Mouse (Mus musculus) limb, embryonic 14.5 days (tissue): ENCODE results near the gene Zfp142. TPM values are rescaled to one million over a fixed set of nuclear protein-coding genes. Genes with fewer than 3 reads are reported as not detected.

Experiments used
- ATAC-seq: fragments of 200-750 bp; cut with Nextera tagmentation; 2 replicates; pipeline ENCODE4 v1.8.0; 2017; ENCODE audit warnings: low read depth, moderate number of reproducible peaks, moderate TSS enrichment; ENCODE audit not compliant: low FRiP score
- DNase-seq: peaks from one replicate; pipeline ENCODE4 v3.0.0-alpha.2; 2015; ENCODE audit warnings: low spot score
- H3K27ac ChIP-seq: fragments of 300-500 bp; sonication (generic); replicated peaks from 2 replicates; pipeline ENCODE4 v1.5.1; 2014; ENCODE audit warnings: low read depth, mild to moderate bottlenecking, low read length, moderate library complexity, mixed read lengths
- H3K27me3 ChIP-seq: fragments of 300-500 bp; sonication (generic); 2 replicates; pipeline ENCODE4 v1.6.1; 2014; ENCODE audit warnings: low read length, mixed read lengths; ENCODE audit not compliant: control insufficient read depth, insufficient read depth
- H3K36me3 ChIP-seq: fragments of 300-500 bp; sonication (generic); 2 replicates; pipeline ENCODE4 v1.6.1; 2014; ENCODE audit warnings: mild to moderate bottlenecking, low read length, moderate library complexity, mixed read lengths; ENCODE audit not compliant: control insufficient read depth, insufficient read depth
- H3K4me1 ChIP-seq: fragments of 300-500 bp; sonication (generic); 2 replicates; pipeline ENCODE4 v1.6.1; 2014; ENCODE audit warnings: antibody characterized with exemption, low read length, mixed read lengths; ENCODE audit not compliant: control insufficient read depth, insufficient read depth
- H3K4me2 ChIP-seq: fragments of 300-500 bp; sonication (generic); replicated peaks from 2 replicates; pipeline ENCODE4 v1.6.1; 2014; ENCODE audit warnings: low read depth, mild to moderate bottlenecking, low read length, moderate library complexity; ENCODE audit not compliant: severe bottlenecking
- H3K4me3 ChIP-seq: fragments of 300-500 bp; sonication (generic); replicated peaks from 2 replicates; pipeline ENCODE4 v1.5.1; 2014; ENCODE audit warnings: low read length
- H3K9ac ChIP-seq: fragments of 300-500 bp; sonication (generic); 2 replicates; pipeline ENCODE4 v1.6.1; 2014; ENCODE audit warnings: mild to moderate bottlenecking, low read depth, low read length, moderate library complexity; ENCODE audit not compliant: severe bottlenecking
- H3K9me3 ChIP-seq: fragments of 300-500 bp; sonication (generic); 2 replicates; pipeline ENCODE4 v1.6.1; 2016; ENCODE audit warnings: low read length; ENCODE audit not compliant: control insufficient read depth
- POLR2A ChIP-seq: fragments of 200-500 bp; IDR thresholded peaks from 2 replicates; pipeline ENCODE4 v1.8.0; 2012; ENCODE audit warnings: inconsistent platforms, mild to moderate bottlenecking, moderate library complexity, borderline replicate concordance; ENCODE audit not compliant: insufficient read depth, insufficient read length; ENCODE audit errors: extremely low read depth
- WGBS: fragments of 180-500 bp; shearing (Covaris S2); extraction: QIAGEN DNeasy Blood & Tissue Kit; methylation state at CpG from one replicate; pipeline ENCODE4 v1.1.7; 2014; 5-methylcytosine and 5-hydroxymethylcytosine counted together
- microRNA-seq: library from miRNA; unstranded; fragments of <30 nt; microRNA quantifications from one replicate; pipeline ENCODE4, GENCODE M21; 2016
- polyA plus RNA-seq, 2 experiments: library from polyadenylated mRNA; depleted of rRNA in 1 of 2; stranded (reverse) in 1 of 2; unstranded in 1 of 2; fragments of >200 nt; fragmentation: Nextera tagmentation in 1 of 2; extraction: Ambion mirVana in 1 of 2; gene quantifications; 2 replicates each; pipeline versions ENCODE4 v1.2.1 to v1.2.3; 2012 to 2014

Gene Zfp142
- polyA plus RNA-seq, 2 experiments = 7.5 to 21.2 TPM

DNA sequence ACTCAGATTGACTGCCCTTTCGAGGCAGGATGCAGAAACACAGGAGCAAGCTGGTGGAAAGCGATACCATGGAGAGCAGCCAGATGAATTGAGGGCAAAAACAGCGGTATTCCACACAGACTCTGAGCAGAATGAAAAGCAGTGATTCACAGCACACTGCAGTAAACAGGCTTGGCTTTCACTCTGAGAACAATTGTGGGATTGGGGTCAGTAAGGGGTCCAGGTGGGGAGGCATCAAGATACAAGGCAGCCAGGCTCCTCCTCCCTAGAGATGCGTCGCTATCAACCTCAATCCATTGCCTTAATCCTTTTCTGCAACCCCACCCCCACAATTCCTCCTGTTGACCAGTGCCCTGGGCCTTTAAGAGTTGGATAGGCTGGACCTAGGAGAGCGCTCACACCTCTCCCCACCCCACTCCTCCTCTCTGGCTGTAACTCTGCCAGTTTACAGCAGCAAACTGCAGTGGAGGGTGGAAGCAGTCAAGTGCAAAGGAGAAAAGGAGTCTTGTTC lies 45.5 kb downstream of the Zfp142 start, which contains the start of gene Plcd4:
Gene Plcd4, plus strand, starts transcription at position 438 of the 511 bp plus-strand sequence.
- ATAC-seq = no peak
- 5% methylated on average over 6 of the region's 6 CpGs for WGBS
- Histone ChIP-seq H3K27ac (no peak within 1 kb of the TSS), H3K4me3 (no peak within 1 kb of the TSS), H3K4me1 (peaks cover 6% of the 10 kb centered on the region), H3K9me3 (no peaks in the 10 kb centered on the region), H3K36me3 (no peaks in the 10 kb centered on the region), H3K27me3 (no peaks in the 10 kb centered on the region), H3K9ac (no peak within 1 kb of the TSS), H3K4me2 (peak within 1 kb of the TSS; percentile 14; the same call in 1 of the 2 replicates)
- TF ChIP-seq POLR2A = no peak
- peak; percentile 37 for DNase-seq

GRCm38 (mm10) chr1:74538650-74539049 lies 49.4 kb downstream of the Zfp142 start:
- Histone ChIP-seq H3K4me1 (peaks cover 6% of the 10 kb centered on the region), H3K9ac (no peak overlapping the region), H3K4me2 (no peak overlapping the region), H3K36me3 (no peaks in the 10 kb centered on the region), H3K9me3 (no peaks in the 10 kb centered on the region), H3K4me3 (no peak overlapping the region), H3K27me3 (no peaks in the 10 kb centered on the region), H3K27ac (no peak overlapping the region)
- ATAC-seq (peak; percentile 72), DNase-seq (peak; percentile 83)
- no peak for TF ChIP-seq POLR2A

GRCm38 (mm10) chr1:74528589-74528988 lies 59.5 kb downstream of the Zfp142 start:
- TF ChIP-seq POLR2A = no peak

GRCm38 (mm10) chr1:74524746-74525145 lies 63.3 kb downstream of the Zfp142 start:
- WGBS = 89% methylated on average over 4 of the region's 4 CpGs

More at GRCm38 (mm10) chr1:74528589-74528988, 59.5 kb downstream of the Zfp142 start:
- Histone ChIP-seq H3K36me3 (peaks cover 94% of the 10 kb centered on the region), H3K27ac (no peak overlapping the region), H3K4me1 (no peaks in the 10 kb centered on the region), H3K4me3 (no peak overlapping the region), H3K27me3 (no peaks in the 10 kb centered on the region), H3K4me2 (no peak overlapping the region), H3K9ac (no peak overlapping the region), H3K9me3 (no peaks in the 10 kb centered on the region)
- DNase-seq (no peak), ATAC-seq (no peak)
- WGBS = 93% methylated on average over 7 of the region's 7 CpGs

DNA sequence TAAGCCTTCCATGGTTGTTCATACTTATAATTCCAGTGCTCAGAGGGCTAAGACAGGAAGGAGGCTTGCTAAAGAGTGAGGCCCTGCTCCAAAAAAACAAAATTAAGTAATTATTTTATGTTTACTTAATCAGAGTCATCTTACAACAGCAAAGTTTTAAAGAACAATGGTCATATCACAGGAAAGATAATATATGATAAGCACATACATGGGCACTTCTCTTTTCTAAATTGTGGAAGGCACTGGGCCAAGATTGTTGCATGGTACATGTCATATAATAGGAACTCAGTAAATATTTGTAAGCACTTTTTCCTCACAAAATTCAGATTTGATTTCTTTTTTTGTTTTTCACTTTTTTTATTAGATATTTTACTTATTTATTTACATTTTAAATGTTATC lies 68.2 kb downstream of the Zfp142 start:
- no peak overlapping the region for H3K4me2 ChIP-seq
- no peaks in the 10 kb centered on the region for H3K4me1 ChIP-seq
- H3K36me3 ChIP-seq = peaks cover 70% of the 10 kb centered on the region
- H3K9ac ChIP-seq = no peak overlapping the region
- H3K4me3 ChIP-seq = no peak overlapping the region
- H3K27me3 ChIP-seq = no peaks in the 10 kb centered on the region
- DNase-seq (no peak), ATAC-seq (no peak)
- H3K9me3 ChIP-seq = no peaks in the 10 kb centered on the region
- no peak overlapping the region for H3K27ac ChIP-seq
- TF ChIP-seq POLR2A = no peak

More at GRCm38 (mm10) chr1:74524746-74525145, 63.3 kb downstream of the Zfp142 start:
- Histone ChIP-seq H3K4me2 (no peak overlapping the region), H3K9me3 (no peaks in the 10 kb centered on the region), H3K36me3 (peaks cover 93% of the 10 kb centered on the region), H3K27ac (no peak overlapping the region), H3K4me1 (no peaks in the 10 kb centered on the region), H3K4me3 (no peak overlapping the region), H3K27me3 (no peaks in the 10 kb centered on the region), H3K9ac (no peak overlapping the region)
- ATAC-seq = no peak
- no peak for DNase-seq
- TF ChIP-seq POLR2A = no peak

Small RNA genes lying within 50 kb of the gene (microRNA-seq; reads per million reads assigned to microRNA genes)
- gene Gm25035 = not detected

Other genes starting within 250 kb of the Zfp142 start
- 3.8 and 4.2 TPM in 2 replicates for gene Catip, start 226.1 kb downstream of the Zfp142 start, polyA plus RNA-seq (2012; rRNA removed)
- gene Catip, start 226.1 kb downstream of the Zfp142 start, polyA plus RNA-seq (2014; fragmentation: Nextera tagmentation; extraction: Ambion mirVana) = 0.73 and 1.8 TPM in 2 replicates
- gene Slc11a1, start 213.1 kb downstream of the Zfp142 start, polyA plus RNA-seq (2012; rRNA removed) = 7.2 and 8.0 TPM in 2 replicates
- 3.2 and 3.5 TPM in 2 replicates for gene Slc11a1, start 213.1 kb downstream of the Zfp142 start, polyA plus RNA-seq (2014; fragmentation: Nextera tagmentation; extraction: Ambion mirVana)
- gene Ctdsp1, start 196.7 kb downstream of the Zfp142 start, polyA plus RNA-seq (2012; rRNA removed) = 138 and 177 TPM in 2 replicates
- 96.4 and 109 TPM in 2 replicates for gene Ctdsp1, start 196.7 kb downstream of the Zfp142 start, polyA plus RNA-seq (2014; fragmentation: Nextera tagmentation; extraction: Ambion mirVana)
- gene Vil1, start 178.9 kb downstream of the Zfp142 start, polyA plus RNA-seq (2012; rRNA removed) = 0.14 and 0.73 TPM in 2 replicates
- gene Vil1, start 178.9 kb downstream of the Zfp142 start, polyA plus RNA-seq (2014; fragmentation: Nextera tagmentation; extraction: Ambion mirVana) = 0.08 and 0.10 TPM in 2 replicates
- 56.1 and 59.3 TPM in 2 replicates for gene Cnot9, start 82.2 kb downstream of the Zfp142 start, polyA plus RNA-seq (2012; rRNA removed)
- 64.8 and 66.9 TPM in 2 replicates for gene Cnot9, start 82.2 kb downstream of the Zfp142 start, polyA plus RNA-seq (2014; fragmentation: Nextera tagmentation; extraction: Ambion mirVana)
- 0.43 and 0.53 TPM in 2 replicates for gene Plcd4, start 45.4 kb downstream of the Zfp142 start, polyA plus RNA-seq (2012; rRNA removed)
- gene Plcd4, start 45.4 kb downstream of the Zfp142 start, polyA plus RNA-seq (2014; fragmentation: Nextera tagmentation; extraction: Ambion mirVana) = 0.99 and 2.1 TPM in 2 replicates
- 13.4 and 14.2 TPM in 2 replicates for gene Usp37, start 44.0 kb downstream of the Zfp142 start, polyA plus RNA-seq (2012; rRNA removed)
- 30.3 and 33.9 TPM in 2 replicates for gene Usp37, start 44.0 kb downstream of the Zfp142 start, polyA plus RNA-seq (2014; fragmentation: Nextera tagmentation; extraction: Ambion mirVana)
- gene Bcs1l, start within 50 bp of the Zfp142 start, polyA plus RNA-seq (2012; rRNA removed) = 22.4 and 24.0 TPM in 2 replicates
- gene Bcs1l, start within 50 bp of the Zfp142 start, polyA plus RNA-seq (2014; fragmentation: Nextera tagmentation; extraction: Ambion mirVana) = 16.6 and 21.3 TPM in 2 replicates
- 129 and 132 TPM in 2 replicates for gene Rnf25, start 13.2 kb upstream of the Zfp142 start, polyA plus RNA-seq (2012; rRNA removed)
- 7.1 and 10.0 TPM in 2 replicates for gene Rnf25, start 13.2 kb upstream of the Zfp142 start, polyA plus RNA-seq (2014; fragmentation: Nextera tagmentation; extraction: Ambion mirVana)
- gene Stk36, start 13.2 kb upstream of the Zfp142 start, polyA plus RNA-seq (2012; rRNA removed) = 9.8 and 15.3 TPM in 2 replicates
- 7.6 and 8.3 TPM in 2 replicates for gene Stk36, start 13.2 kb upstream of the Zfp142 start, polyA plus RNA-seq (2014; fragmentation: Nextera tagmentation; extraction: Ambion mirVana)
- 36.7 and 45.6 TPM in 2 replicates for gene Ttll4, start 73.5 kb upstream of the Zfp142 start, polyA plus RNA-seq (2012; rRNA removed)
- 18.5 and 22.2 TPM in 2 replicates for gene Ttll4, start 73.5 kb upstream of the Zfp142 start, polyA plus RNA-seq (2014; fragmentation: Nextera tagmentation; extraction: Ambion mirVana)
- 16.1 TPM in 2 replicates for gene Cyp27a1, start 125.3 kb upstream of the Zfp142 start, polyA plus RNA-seq (2012; rRNA removed)
- gene Cyp27a1, start 125.3 kb upstream of the Zfp142 start, polyA plus RNA-seq (2014; fragmentation: Nextera tagmentation; extraction: Ambion mirVana) = 11.6 and 12.2 TPM in 2 replicates
- 4.3 and 5.1 TPM in 2 replicates for gene Prkag3, start 161.0 kb upstream of the Zfp142 start, polyA plus RNA-seq (2012; rRNA removed)
- 1.4 and 2.5 TPM in 2 replicates for gene Prkag3, start 161.0 kb upstream of the Zfp142 start, polyA plus RNA-seq (2014; fragmentation: Nextera tagmentation; extraction: Ambion mirVana)
- 39.9 and 42.8 TPM in 2 replicates for gene Wnt6, start 183.6 kb upstream of the Zfp142 start, polyA plus RNA-seq (2012; rRNA removed)
- gene Wnt6, start 183.6 kb upstream of the Zfp142 start, polyA plus RNA-seq (2014; fragmentation: Nextera tagmentation; extraction: Ambion mirVana) = 51.8 and 54.3 TPM in 2 replicates
- 3.8 and 4.7 TPM in 2 replicates for gene Wnt10a, start 203.3 kb upstream of the Zfp142 start, polyA plus RNA-seq (2012; rRNA removed)
- gene Wnt10a, start 203.3 kb upstream of the Zfp142 start, polyA plus RNA-seq (2014; fragmentation: Nextera tagmentation; extraction: Ambion mirVana) = 8.3 and 9.3 TPM in 2 replicates